In the genomic region with DNA sequence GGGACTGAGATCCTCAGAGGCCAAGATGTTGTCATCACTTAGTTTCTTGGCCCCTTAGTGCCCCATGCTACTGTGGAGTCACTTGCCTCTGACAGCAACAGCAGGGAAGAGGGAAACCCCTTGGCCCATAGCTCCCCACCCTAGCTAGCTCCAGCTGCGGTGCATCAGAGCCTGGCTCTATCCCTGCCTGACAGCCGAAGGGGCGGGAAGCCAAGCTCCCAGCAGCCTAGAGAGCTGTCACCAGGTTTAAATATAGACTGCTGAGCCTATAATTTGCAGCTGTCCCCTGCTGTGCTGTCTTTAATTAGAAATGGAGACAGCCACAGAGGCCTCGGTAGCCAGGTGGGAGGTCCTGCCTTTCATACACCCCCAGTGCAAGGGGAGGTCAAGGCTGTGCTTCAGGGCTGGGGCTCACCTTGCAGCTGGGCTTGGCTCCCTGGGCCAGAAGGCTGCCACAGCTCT, we compare ENCODE assay signal across 8 mouse cellular contexts. TPM values are rescaled to one million over a fixed set of nuclear protein-coding genes. Genes with fewer than 3 reads are reported as not detected.
DNase-seq lines count a peak whose midpoint lies in the region; ATAC-seq lines count a peak whose summit lies in the region.

No protein-coding gene starts in this region.

- WGBS in forebrain, embryonic 14.5 days: 0% methylated on average over 4 of the region's 4 CpGs
- 5% methylated on average over 4 of the region's 4 CpGs for WGBS in heart, embryonic 15.5 days

- ATAC-seq in forebrain, embryonic 14.5 days: peak; percentile 76
- ATAC-seq in heart, embryonic 15.5 days (replicated peaks; ENCODE audit: insufficient number of reproducible peaks, insufficient read depth, low FRiP score, low read depth): peak; percentile 95

- H3K4me2 ChIP-seq in forebrain, embryonic 14.5 days (ENCODE audit: low read length): no peak overlapping the region
- H3K4me2 ChIP-seq in heart, embryonic 15.5 days: peak overlapping the region; percentile 49

- no peak overlapping the region; the same call in 1 of the 2 replicates for H3K9ac ChIP-seq in forebrain, embryonic 14.5 days (ENCODE audit: low read length)
- peak overlapping the region; percentile 19; the same call in 1 of the 2 replicates for H3K9ac ChIP-seq in heart, embryonic 15.5 days

- H3K4me1 ChIP-seq in forebrain, embryonic 14.5 days (ENCODE audit: control insufficient read depth, insufficient read depth, low read length): peaks cover 18% of the 10 kb centered on the region
- H3K4me1 ChIP-seq in heart, embryonic 15.5 days (replicated peaks): peaks cover 28% of the 10 kb centered on the region

- DNase-seq in layer of hippocampus, postnatal 10 days (ENCODE audit: low spot score in 2 of 2): peak; percentile 49 to 53
- no peak for DNase-seq in layer of hippocampus, adult 8-10 months (ENCODE audit: low spot score in 2 of 2)
- peak; percentile 68 for DNase-seq in forebrain, embryonic 14.5 days (ENCODE audit: low spot score)
- DNase-seq in kidney, postnatal 10 days: peak; percentile 86
- DNase-seq in lung, postnatal 25 days (ENCODE audit: low spot score): peak; percentile 63
- peak; percentile 55 for DNase-seq in right cerebral cortex, postnatal 4 days
- DNase-seq in B cell, adult 2 months: no peak

- H3K9me3 ChIP-seq in forebrain, embryonic 14.5 days (replicated peaks; ENCODE audit: control insufficient read depth, low read length): no peaks in the 10 kb centered on the region
- no peaks in the 10 kb centered on the region for H3K9me3 ChIP-seq in heart, embryonic 15.5 days (replicated peaks)

- peak overlapping the region; percentile 66 for H3K27ac ChIP-seq in forebrain, embryonic 14.5 days (ENCODE audit: low read depth, low read length)
- H3K27ac ChIP-seq in heart, embryonic 15.5 days: peak overlapping the region; percentile 95

- H3K36me3 ChIP-seq in forebrain, embryonic 14.5 days (ENCODE audit: control insufficient read depth, insufficient read depth, low read length): peaks cover 29% of the 10 kb centered on the region
- no peaks in the 10 kb centered on the region for H3K36me3 ChIP-seq in heart, embryonic 15.5 days

- H3K27me3 ChIP-seq in forebrain, embryonic 14.5 days (replicated peaks; ENCODE audit: control insufficient read depth, insufficient read depth, low read length): no peaks in the 10 kb centered on the region
- H3K27me3 ChIP-seq in heart, embryonic 15.5 days: 0 out of 2 replicates have a peak, but pooled peaks cover 10% of the 10 kb centered on the region

- no peak overlapping the region for H3K4me3 ChIP-seq in forebrain, embryonic 14.5 days (ENCODE audit: low read depth, low read length)
- H3K4me3 ChIP-seq in heart, embryonic 15.5 days: no peak overlapping the region

RNA-seq across cellular contexts. Expression of a gene that starts 54.7 kb away (rescaled TPM):
- 10 to 100 TPM; 80.0 to 84.4 TPM for total RNA-seq in layer of hippocampus, postnatal 10 days (2021)
- total RNA-seq in layer of hippocampus, adult 8-10 months (2022): 10 to 100 TPM; 67.9 to 80.9 (median 77.0) TPM
- polyA plus RNA-seq in forebrain, embryonic 14.5 days (2014; fragmentation: Nextera tagmentation; extraction: Ambion mirVana): 288 and 299 TPM in 2 replicates
- polyA plus RNA-seq in heart, embryonic 15.5 days (2015; fragmentation: Nextera tagmentation; extraction: Ambion mirVana): 160 and 194 TPM in 2 replicates

Comparison
In these comparisons a context has a peak if more than half of its experiments do, and no peak if none do; other contexts are left out.
1. DNase-seq: peak in layer of hippocampus, postnatal 10 days (2 of 2), forebrain, embryonic 14.5 days (single experiment), kidney, postnatal 10 days (single experiment), lung, postnatal 25 days (single experiment) and right cerebral cortex, postnatal 4 days (single experiment); none in layer of hippocampus, adult 8-10 months (0 of 2) and B cell, adult 2 months (0 of 2).